ENCODE assay signal across 16 mouse cellular contexts in genomic region chr4:88849698-88850097, GRCm38 (mm10). TPM values are rescaled to one million over a fixed set of nuclear protein-coding genes. Genes with fewer than 3 reads are reported as not detected.
"Had no signal": no experiment of that assay in that cellular context is flagged by ENCODE, and none has a peak within 500 bp of the region (broad histone marks: within the 10 kb centered on the region; RNA-seq: fewer than 3 reads in every experiment).

Gene Ifna1 (plus strand): TSS chr4:88850087.

- DNase-seq: liver, postnatal 0 days; lung, adult 2 months; lung, postnatal 14 days; lung, postnatal 36 days; right cerebral cortex, postnatal 25 days; right cerebral cortex, postnatal 4 days; spleen, adult 18-20 months; thymus, adult 2 months; thymus, postnatal 25 days; thymus, postnatal 4 days had no signal

- ATAC-seq: liver, postnatal 0 days; lung, postnatal 0 days; midbrain, embryonic 13.5 days; midbrain, embryonic 15.5 days had no signal

RNA-seq across cellular contexts. Expression of gene Ifna1, which starts in this region (rescaled TPM):
- total RNA-seq: midbrain, postnatal 0 days; monocyte, adult 5-6 weeks; neutrophil, adult 5-6 weeks had no signal
